Mouse (Mus musculus): ENCODE results near the gene Ctrb1. TPM values are rescaled to one million over a fixed set of nuclear protein-coding genes. Genes with fewer than 3 reads are reported as not detected.

Gene Ctrb1
- total RNA-seq, 2 experiments from 2014 or later = not detected

- intact Hi-C loops (cut with DNase I) = loop anchor here (1.0 to 5.0 kb wide), 2 partner anchors 12 to 106 kb away; partner anchors contain the start of gene Znrf1
Observed at GRCm38 (mm10) chr8:111643264-111644141, 47.3 kb downstream of the Ctrb1 start, which contains the start of gene Zfp1. TSS of gene Zfp1 (plus strand) at chr8:111643401.

GRCm38 (mm10) chr8:111642939-111643263 lies 47.9 kb downstream of the Ctrb1 start:
- TF ChIP-seq CTCF (IDR thresholded peaks at IDR 0.05) = no peak
- intact Hi-C loops (cut with DNase I) = loop anchor here (1.0 to 5.0 kb wide), 2 partner anchors 12 to 106 kb away; partner anchors contain the start of gene Znrf1
- DNase-seq (ENCODE audit: extremely low spot score in 1 of 2, low spot score in 2 of 2) = no peak
- Histone ChIP-seq H3K4me3 (peak overlapping the region; percentile 74), H3K27ac (peak overlapping the region; percentile 100)

More at GRCm38 (mm10) chr8:111643264-111644141, 47.3 kb downstream of the Ctrb1 start, which contains the start of gene Zfp1:
- TF ChIP-seq CTCF (IDR thresholded peaks at IDR 0.05) = no peak; the same call in 1 of the 2 replicates
- Histone ChIP-seq H3K27ac (peak within 1 kb of the TSS; percentile 100), H3K4me3 (peak within 1 kb of the TSS; percentile 74)
- DNase-seq (ENCODE audit: extremely low spot score in 1 of 2, low spot score in 2 of 2) = peak; percentile 91

GRCm38 (mm10) chr8:111642496-111642895 lies 48.3 kb downstream of the Ctrb1 start:
- Histone ChIP-seq H3K4me3 (peak overlapping the region; percentile 74; the same call in 1 of the 2 replicates), H3K27ac (no peak overlapping the region)
- no peak for TF ChIP-seq CTCF (IDR thresholded peaks at IDR 0.05)
- DNase-seq (ENCODE audit: extremely low spot score in 1 of 2, low spot score in 2 of 2) = no peak
- intact Hi-C loops (cut with DNase I) = loop anchor here (5.0 kb wide), 1 partner anchor 105 kb away; the partner anchor contains the start of gene Znrf1

- no peak for DNase-seq (ENCODE audit: extremely low spot score in 1 of 2, low spot score in 2 of 2)
- TF ChIP-seq CTCF (IDR thresholded peaks at IDR 0.05) = no peak
- Histone ChIP-seq H3K4me3 (no peak overlapping the region), H3K27ac (no peak overlapping the region)
- intact Hi-C loops (cut with DNase I) = loop anchor here (5.0 kb wide), 1 partner anchor 104 kb away; the partner anchor contains the start of gene Znrf1
Observed at GRCm38 (mm10) chr8:111641064-111641463, 49.7 kb downstream of the Ctrb1 start.

- no peak for TF ChIP-seq CTCF (IDR thresholded peaks at IDR 0.05)
- H3K4me3 ChIP-seq = no peak overlapping the region
- intact Hi-C loops (cut with DNase I) = no loop called here
- no peak overlapping the region for H3K27ac ChIP-seq
- no peak for DNase-seq (ENCODE audit: extremely low spot score in 1 of 2, low spot score in 2 of 2)
Observed at GRCm38 (mm10) chr8:111638086-111638485, 52.7 kb downstream of the Ctrb1 start.

Small RNA genes within 50 kb of the gene (microRNA-seq; reads per million reads assigned to microRNA genes)
- 0 reads per million in 2 experiments for gene Mir7076

Other genes with a start within 250 kb of the Ctrb1 start
- 10 to 100 TPM; 18.9 to 20.0 TPM for gene Wdr59, start 168.9 kb downstream of the Ctrb1 start, total RNA-seq (2021)
- gene Znrf1, start 154.9 kb downstream of the Ctrb1 start, total RNA-seq (2021) = 100 to 1,000 TPM; 166 to 171 TPM
- gene Ldhd, start 60.6 kb downstream of the Ctrb1 start, total RNA-seq (2021) = 10 to 100 TPM; 10.1 to 10.8 TPM
- gene Zfp1, start 47.6 kb downstream of the Ctrb1 start, total RNA-seq (2021) = 10 to 100 TPM; 22.0 to 23.5 TPM
- gene Bcar1, start 52.8 kb upstream of the Ctrb1 start, total RNA-seq (2021) = 10 to 100 TPM; 49.3 to 54.2 TPM
- 10 to 100 TPM; 75.4 to 83.1 TPM for gene Cfdp1, start 163.3 kb upstream of the Ctrb1 start, total RNA-seq (2021)
- gene Tmem170, start 185.7 kb upstream of the Ctrb1 start, total RNA-seq (2021) = 1 to 10 TPM; 3.0 to 3.4 TPM
- gene Chst5, start 219.4 kb upstream of the Ctrb1 start, total RNA-seq (2021) = under 1 TPM; 0.29 to 0.51 TPM
- gene Tmem231, start 242.9 kb upstream of the Ctrb1 start, total RNA-seq (2021) = 10 to 100 TPM; 11.7 to 13.2 TPM
- 100 to 1,000 TPM; 209 to 211 TPM for gene Gabarapl2, start 249.7 kb upstream of the Ctrb1 start, total RNA-seq (2021)

Data from left cerebral cortex, adult 2 months (tissue).